Mouse (Mus musculus): Measurements from ENCODE around the gene Sptlc2.

GRCm38 (mm10) chr12:87410999-87411398 lies 22.8 kb upstream of the Sptlc2 start:
- no peak for TF ChIP-seq CTCF (IDR thresholded peaks at IDR 0.05; ENCODE audit: low read depth, low read length)
- no peak for TF ChIP-seq POLR2A (IDR thresholded peaks at IDR 0.05; ENCODE audit: extremely low read depth, insufficient read depth, low read length)

Measured in liver, adult 2 months (tissue).